Mouse (Mus musculus) midbrain, embryonic 13.5 days (tissue): Measurements from ENCODE around the gene Xylt1. TPM values are rescaled to one million over a fixed set of nuclear protein-coding genes. Genes with fewer than 3 reads are reported as not detected.

Source experiments
- ATAC-seq: fragments of 200-750 bp; cut with Nextera tagmentation; 2 replicates; pipeline ENCODE4 v1.8.0; 2017; ENCODE audit warnings: mild to moderate bottlenecking, moderate TSS enrichment, moderate library complexity
- H3K27ac ChIP-seq: fragments of 300-500 bp; sonication (generic); 2 replicates; pipeline ENCODE4 v1.5.1; 2015; ENCODE audit warnings: inconsistent platforms, mild to moderate bottlenecking, moderate library complexity
- H3K27me3 ChIP-seq: fragments of 300-500 bp; sonication (generic); 2 replicates; pipeline ENCODE4 v1.6.1; 2015; ENCODE audit warnings: mild to moderate bottlenecking, inconsistent platforms
- H3K36me3 ChIP-seq: fragments of 300-500 bp; sonication (generic); 2 replicates; pipeline ENCODE4 v1.6.1; 2015; ENCODE audit warnings: mild to moderate bottlenecking, inconsistent platforms
- H3K4me1 ChIP-seq: fragments of 300-500 bp; sonication (generic); replicated peaks from 2 replicates; pipeline ENCODE4 v1.6.1; 2015; ENCODE audit warnings: inconsistent platforms
- H3K4me2 ChIP-seq: fragments of 300-500 bp; sonication (generic); replicated peaks from 2 replicates; pipeline ENCODE4 v1.6.1; 2015; ENCODE audit warnings: moderate library complexity, mild to moderate bottlenecking, inconsistent platforms
- H3K4me3 ChIP-seq: fragments of 300-500 bp; sonication (generic); replicated peaks from 2 replicates; pipeline ENCODE4 v1.5.1; 2015; ENCODE audit warnings: mild to moderate bottlenecking, inconsistent platforms
- H3K9ac ChIP-seq: fragments of 300-500 bp; sonication (generic); replicated peaks from 2 replicates; pipeline ENCODE4 v1.6.1; 2015; ENCODE audit warnings: mild to moderate bottlenecking, inconsistent platforms
- H3K9me3 ChIP-seq: fragments of 300-500 bp; sonication (generic); 2 replicates; pipeline ENCODE4 v1.6.1; 2016; ENCODE audit warnings: mild to moderate bottlenecking, inconsistent platforms
- WGBS: fragments of 180-500 bp; shearing (Covaris S2); methylation state at CpG from one replicate; pipeline ENCODE4 v1.1.7; 2015; 5-methylcytosine and 5-hydroxymethylcytosine counted together
- polyA plus RNA-seq: library from polyadenylated mRNA; unstranded; fragments of >200 nt; fragmentation: Nextera tagmentation; extraction: Ambion mirVana; gene quantifications from 2 replicates; pipeline ENCODE4 v1.2.1, GENCODE M21; 2015

The Xylt1 gene
- polyA plus RNA-seq, 1 experiment from 2014 or later: 1.7 TPM

GRCm38 (mm10) chr7:117472781-117473743 lies 92.3 kb downstream of the Xylt1 start:
- Histone ChIP-seq H3K27me3 (0 out of 2 replicates have a peak, but pooled peaks cover 2% of the 10 kb centered on the region), H3K9ac (no peak overlapping the region), H3K4me2 (no peak overlapping the region), H3K4me3 (no peak overlapping the region), H3K36me3 (no peaks in the 10 kb centered on the region), H3K27ac (peak overlapping the region; percentile 49), H3K9me3 (no peaks in the 10 kb centered on the region), H3K4me1 (peaks cover 34% of the 10 kb centered on the region)
- peak; percentile 59 for ATAC-seq
- WGBS: 24% methylated on average over 19 of the region's 19 CpGs

- no peak overlapping the region for H3K27ac ChIP-seq
- H3K9me3 ChIP-seq: no peaks in the 10 kb centered on the region
- 6% methylated on average over 2 of the region's 2 CpGs for WGBS
Observed at GRCm38 (mm10) chr7:117474302-117474701, 93.5 kb downstream of the Xylt1 start.

DNA sequence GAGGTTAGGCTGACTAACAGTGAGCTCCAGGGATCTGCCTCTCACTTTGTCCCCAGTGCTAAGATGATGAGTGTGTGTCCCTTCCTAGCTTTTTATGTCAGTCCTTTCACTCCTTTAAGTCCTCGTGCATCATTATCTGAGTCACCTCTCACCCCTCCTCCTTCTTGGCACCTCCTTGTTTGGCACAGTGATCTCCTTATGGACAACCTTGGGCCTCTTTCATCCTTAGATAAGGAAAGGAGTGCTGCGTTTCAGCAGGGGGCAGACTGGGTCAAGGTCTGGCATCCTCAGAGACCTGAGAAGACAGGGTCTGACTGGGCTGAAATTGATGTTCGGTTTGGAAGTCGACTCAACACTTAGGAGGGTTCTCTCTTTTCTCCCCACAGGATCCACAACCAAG lies 94.3 kb downstream of the Xylt1 start:
- no peaks in the 10 kb centered on the region for H3K36me3 ChIP-seq
- H3K4me2 ChIP-seq: no peak overlapping the region
- ATAC-seq: no peak
- H3K9ac ChIP-seq: no peak overlapping the region
- no peak overlapping the region for H3K4me3 ChIP-seq
- H3K4me1 ChIP-seq: peaks cover 42% of the 10 kb centered on the region
- H3K27ac ChIP-seq: no peak overlapping the region
- 0 out of 2 replicates have a peak, but pooled peaks cover 2% of the 10 kb centered on the region for H3K27me3 ChIP-seq
- H3K9me3 ChIP-seq: no peaks in the 10 kb centered on the region
- 65% methylated on average over 4 of the region's 4 CpGs for WGBS

More at GRCm38 (mm10) chr7:117474302-117474701, 93.5 kb downstream of the Xylt1 start:
- no peak overlapping the region for H3K4me2 ChIP-seq
- 0 out of 2 replicates have a peak, but pooled peaks cover 2% of the 10 kb centered on the region for H3K27me3 ChIP-seq
- H3K9ac ChIP-seq: no peak overlapping the region
- H3K36me3 ChIP-seq: no peaks in the 10 kb centered on the region
- H3K4me1 ChIP-seq: peaks cover 39% of the 10 kb centered on the region
- ATAC-seq: no peak
- H3K4me3 ChIP-seq: no peak overlapping the region

- H3K4me2 ChIP-seq: no peak overlapping the region
- H3K4me3 ChIP-seq: no peak overlapping the region
- no peaks in the 10 kb centered on the region for H3K36me3 ChIP-seq
- no peak overlapping the region for H3K27ac ChIP-seq
- no peak overlapping the region for H3K9ac ChIP-seq
- WGBS: 18% methylated on average over 1 of the region's 1 CpGs
- ATAC-seq: peak; percentile 61; the same call in 1 of the 2 replicates
- peaks cover 22% of the 10 kb centered on the region for H3K4me1 ChIP-seq
- H3K9me3 ChIP-seq: no peaks in the 10 kb centered on the region
- H3K27me3 ChIP-seq: no peaks in the 10 kb centered on the region
Observed at GRCm38 (mm10) chr7:117478937-117479336, 98.2 kb downstream of the Xylt1 start.

DNA sequence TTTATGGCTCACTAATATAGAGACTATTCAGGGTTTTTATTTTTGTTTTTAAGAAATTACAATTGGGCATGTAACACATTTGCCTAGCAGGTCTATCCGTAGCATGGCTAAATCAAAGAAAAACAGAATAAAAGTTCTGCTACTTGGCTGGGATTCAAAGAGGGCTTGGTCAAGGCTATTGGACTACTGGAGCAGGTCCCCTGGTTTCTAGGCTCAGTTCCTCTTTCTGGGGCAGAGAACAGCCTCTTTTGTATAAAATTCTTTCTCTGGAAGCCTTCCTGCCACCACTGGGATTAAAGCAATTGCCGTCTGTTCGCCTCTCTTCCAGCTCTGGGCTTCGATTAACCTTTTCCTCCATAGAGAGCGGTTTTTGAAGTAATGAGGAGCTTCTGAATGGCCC lies 100.1 kb downstream of the Xylt1 start:
- 86% methylated on average over 5 of the region's 5 CpGs for WGBS
- no peak overlapping the region for H3K4me2 ChIP-seq
- ATAC-seq: no peak

DNA sequence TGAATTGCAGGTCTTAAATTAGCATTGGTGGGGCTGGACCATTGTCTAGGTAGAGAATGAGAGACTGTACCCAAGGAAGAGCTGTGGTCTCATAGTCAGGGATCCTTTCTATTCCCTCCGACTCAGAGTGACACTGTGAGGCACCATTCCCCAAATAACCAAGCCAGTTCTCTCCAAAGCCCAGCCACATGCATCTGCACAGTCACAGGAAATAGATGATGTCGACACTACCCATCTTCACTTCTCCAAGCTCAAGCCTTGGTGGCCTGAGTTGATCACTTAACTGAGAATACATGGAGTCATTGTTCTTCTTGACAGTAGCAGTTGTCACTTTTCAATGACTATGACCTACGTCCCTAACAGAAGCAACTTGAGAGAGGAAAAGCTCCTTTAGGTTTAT lies 100.6 kb downstream of the Xylt1 start:
- 89% methylated on average over 3 of the region's 3 CpGs for WGBS
- peaks cover 10% of the 10 kb centered on the region; the same call in 1 of the 2 replicates for H3K4me1 ChIP-seq
- H3K36me3 ChIP-seq: no peaks in the 10 kb centered on the region
- H3K9ac ChIP-seq: no peak overlapping the region
- no peak for ATAC-seq
- H3K27me3 ChIP-seq: no peaks in the 10 kb centered on the region
- no peaks in the 10 kb centered on the region for H3K9me3 ChIP-seq
- H3K4me3 ChIP-seq: no peak overlapping the region
- H3K27ac ChIP-seq: no peak overlapping the region
- H3K4me2 ChIP-seq: no peak overlapping the region

More for the DNA sequence above, 100.1 kb downstream of the Xylt1 start:
- H3K27me3 ChIP-seq: no peaks in the 10 kb centered on the region
- H3K36me3 ChIP-seq: no peaks in the 10 kb centered on the region
- no peaks in the 10 kb centered on the region for H3K9me3 ChIP-seq
- no peak overlapping the region for H3K27ac ChIP-seq
- H3K4me1 ChIP-seq: peaks cover 10% of the 10 kb centered on the region; the same call in 1 of the 2 replicates
- H3K9ac ChIP-seq: no peak overlapping the region
- no peak overlapping the region for H3K4me3 ChIP-seq

DNA sequence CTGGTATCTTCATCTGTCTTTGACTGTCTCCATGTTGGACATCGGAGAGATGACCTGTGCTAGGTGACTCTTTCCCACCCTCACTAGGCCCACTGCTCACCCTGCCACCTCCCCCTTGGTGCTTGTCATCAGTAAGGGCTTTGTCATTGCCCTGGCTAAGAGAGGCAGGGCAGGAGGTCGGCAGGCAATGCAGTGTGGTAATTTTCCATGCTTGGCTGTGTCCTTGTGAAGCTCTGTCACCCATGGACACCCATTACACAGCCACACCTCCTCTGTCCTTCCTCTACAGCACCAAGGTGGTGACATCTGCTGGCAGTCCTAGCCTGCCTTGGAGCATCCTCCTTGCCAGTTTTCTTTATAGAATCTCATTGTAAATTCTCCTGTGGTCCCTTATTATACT lies 101.9 kb downstream of the Xylt1 start:
- Histone ChIP-seq H3K4me3 (no peak overlapping the region), H3K27ac (no peak overlapping the region), H3K4me1 (peaks cover 10% of the 10 kb centered on the region; the same call in 1 of the 2 replicates), H3K9me3 (no peaks in the 10 kb centered on the region), H3K4me2 (no peak overlapping the region), H3K36me3 (no peaks in the 10 kb centered on the region), H3K27me3 (no peaks in the 10 kb centered on the region), H3K9ac (no peak overlapping the region)
- 74% methylated on average over 2 of the region's 2 CpGs for WGBS
- ATAC-seq: no peak

DNA sequence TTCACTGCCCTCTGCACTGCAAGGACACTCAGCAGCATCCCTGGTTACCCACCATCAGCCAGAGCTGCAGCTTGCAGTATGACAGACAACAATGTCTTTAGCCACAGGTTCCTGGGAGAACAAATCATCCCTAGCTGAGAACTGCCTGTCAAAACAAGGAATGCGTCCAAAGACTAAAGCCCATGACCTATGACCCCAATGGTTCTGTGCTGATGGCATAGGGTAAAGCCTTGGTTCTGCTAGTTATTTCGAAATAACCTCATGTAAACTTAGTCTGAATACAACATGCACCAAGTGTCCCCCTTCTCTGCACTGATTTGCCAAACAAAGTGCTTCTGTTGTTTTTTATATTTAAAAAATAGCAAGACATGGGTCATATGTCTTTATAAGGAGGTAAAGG lies 103.8 kb downstream of the Xylt1 start:
- no peaks in the 10 kb centered on the region for H3K27me3 ChIP-seq
- no peak overlapping the region for H3K27ac ChIP-seq
- no peak overlapping the region for H3K4me2 ChIP-seq
- no peak overlapping the region for H3K9ac ChIP-seq
- 57% methylated on average over 2 of the region's 2 CpGs for WGBS
- H3K4me1 ChIP-seq: 0 out of 2 replicates have a peak, but pooled peaks cover 2% of the 10 kb centered on the region
- no peaks in the 10 kb centered on the region for H3K9me3 ChIP-seq
- ATAC-seq: no peak
- H3K36me3 ChIP-seq: no peaks in the 10 kb centered on the region
- no peak overlapping the region for H3K4me3 ChIP-seq

DNA sequence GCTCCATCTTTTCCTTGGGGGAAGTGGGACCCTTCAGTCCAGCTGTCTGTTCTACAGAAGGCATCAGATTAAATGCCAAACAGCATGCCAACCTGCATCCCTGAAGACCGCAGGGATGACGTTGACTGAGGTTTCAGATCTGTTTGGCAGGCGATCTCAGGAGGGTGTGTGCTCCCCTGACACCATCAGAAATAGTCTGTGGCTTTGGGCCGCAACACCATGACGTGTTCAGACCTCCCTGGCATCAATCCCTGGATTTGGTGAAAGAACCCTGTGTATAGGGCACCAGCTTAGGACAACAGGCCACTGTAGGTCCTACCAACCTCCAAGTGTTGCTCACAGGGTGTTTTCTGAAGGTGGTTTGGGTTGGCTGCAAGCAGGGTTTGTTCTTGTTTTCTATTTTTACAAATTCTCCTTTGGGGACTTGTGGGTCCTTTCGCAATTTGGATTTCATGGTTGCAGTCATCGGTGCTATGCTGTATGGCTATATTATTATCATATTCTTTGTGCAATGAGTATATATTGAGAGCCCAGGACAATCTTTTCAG lies 104.3 kb downstream of the Xylt1 start:
- WGBS: 92% methylated on average over 7 of the region's 7 CpGs
- H3K9me3 ChIP-seq: no peaks in the 10 kb centered on the region

DNA sequence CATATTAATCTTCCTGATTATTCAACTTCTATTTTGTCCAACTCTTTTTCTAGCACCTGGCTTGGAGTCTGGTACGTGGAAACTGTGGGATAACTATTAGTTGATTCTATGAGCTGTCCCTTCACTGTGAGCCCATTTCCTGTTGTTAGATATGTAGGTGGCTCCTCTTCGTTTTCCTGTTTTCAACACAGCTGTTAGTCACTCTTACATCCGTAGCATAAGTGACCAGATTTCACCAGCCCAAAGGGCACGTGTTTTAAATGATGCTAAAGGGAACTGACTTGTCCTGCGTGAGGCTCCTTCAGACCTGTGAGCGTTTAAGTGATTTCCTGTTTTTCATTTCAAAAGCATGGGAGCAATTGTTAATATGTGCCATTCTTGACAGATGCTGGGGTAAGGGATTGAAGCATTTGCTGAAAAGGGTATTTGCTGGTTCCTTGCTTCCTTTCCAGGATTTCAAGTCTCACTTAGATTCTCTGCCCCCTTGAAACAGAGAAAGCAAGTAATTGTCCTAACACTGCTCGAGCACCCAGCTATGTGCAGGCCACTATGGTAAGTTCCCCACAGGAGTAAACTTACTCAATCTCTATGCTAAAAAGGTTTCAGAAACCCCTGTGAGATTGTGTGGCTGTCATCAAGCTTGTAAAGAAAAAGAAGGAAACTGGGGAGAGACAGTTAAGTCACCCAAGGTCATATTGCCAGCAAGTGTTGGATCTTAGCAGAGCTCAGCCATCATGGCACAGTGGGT lies 105.8 kb downstream of the Xylt1 start:
- no peak for ATAC-seq
- Histone ChIP-seq H3K36me3 (no peaks in the 10 kb centered on the region), H3K4me3 (no peak overlapping the region), H3K27ac (no peak overlapping the region), H3K9ac (no peak overlapping the region), H3K4me2 (no peak overlapping the region), H3K9me3 (no peaks in the 10 kb centered on the region), H3K4me1 (peaks cover 6% of the 10 kb centered on the region; the same call in 1 of the 2 replicates), H3K27me3 (no peaks in the 10 kb centered on the region)
- 87% methylated on average over 7 of the region's 7 CpGs for WGBS

More for the DNA sequence above, 104.3 kb downstream of the Xylt1 start:
- 0 out of 2 replicates have a peak, but pooled peaks cover 2% of the 10 kb centered on the region for H3K4me1 ChIP-seq
- H3K4me3 ChIP-seq: no peak overlapping the region
- H3K36me3 ChIP-seq: no peaks in the 10 kb centered on the region
- no peak overlapping the region for H3K4me2 ChIP-seq
- ATAC-seq: no peak
- no peak overlapping the region for H3K9ac ChIP-seq
- H3K27me3 ChIP-seq: no peaks in the 10 kb centered on the region
- no peak overlapping the region for H3K27ac ChIP-seq

- no peak for ATAC-seq
- Histone ChIP-seq H3K9me3 (no peaks in the 10 kb centered on the region), H3K4me2 (no peak overlapping the region), H3K4me3 (no peak overlapping the region), H3K4me1 (peaks cover 6% of the 10 kb centered on the region; the same call in 1 of the 2 replicates), H3K27ac (no peak overlapping the region), H3K36me3 (no peaks in the 10 kb centered on the region), H3K9ac (no peak overlapping the region), H3K27me3 (no peaks in the 10 kb centered on the region)
- 83% methylated on average over 2 of the region's 2 CpGs for WGBS
Observed at GRCm38 (mm10) chr7:117487173-117487490, 106.4 kb downstream of the Xylt1 start.

DNA sequence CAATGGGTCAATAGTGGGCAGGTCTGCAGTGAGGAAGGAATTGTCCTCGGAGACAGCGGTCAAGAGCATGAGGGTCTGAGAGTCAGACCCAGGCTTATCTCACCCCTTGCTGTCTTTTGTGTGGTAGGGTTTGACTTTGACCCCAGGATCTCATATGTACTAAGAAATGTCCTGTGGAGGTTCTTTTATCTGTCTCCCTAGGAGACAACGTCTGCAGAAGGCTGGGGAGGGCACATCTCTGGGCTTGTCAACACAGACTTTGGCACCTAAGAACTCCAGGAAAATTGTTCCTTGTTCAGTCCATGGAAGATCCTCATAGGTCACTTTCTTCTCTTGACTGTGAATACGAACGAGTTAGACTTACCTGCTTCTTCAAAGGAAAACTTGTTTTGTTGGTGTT lies 109.2 kb downstream of the Xylt1 start:
- no peak for ATAC-seq
- Histone ChIP-seq H3K4me3 (no peak overlapping the region), H3K9ac (no peak overlapping the region), H3K4me2 (no peak overlapping the region), H3K36me3 (no peaks in the 10 kb centered on the region), H3K27ac (no peak overlapping the region), H3K4me1 (peaks cover 6% of the 10 kb centered on the region; the same call in 1 of the 2 replicates), H3K9me3 (no peaks in the 10 kb centered on the region), H3K27me3 (no peaks in the 10 kb centered on the region)
- 71% methylated on average over 5 of the region's 5 CpGs for WGBS
